Mouse (Mus musculus) erythroblast, embryonic 14.5 days (primary cell): ENCODE data around the gene Ifngr2.

ENCODE experiments used
- GATA1 ChIP-seq: IDR thresholded peaks from 2 replicates; pipeline ENCODE4 v1.6.1; 2012; ENCODE audit warnings: low read length, inconsistent platforms, mixed read lengths
- TAL1 ChIP-seq: IDR thresholded peaks from 3 replicates; pipeline ENCODE4 v1.6.1; 2012; ENCODE audit warnings: low read length, inconsistent platforms, mixed read lengths

- no peak for TF ChIP-seq TAL1
- no peak for TF ChIP-seq GATA1
These were observed 33.8 kb upstream of the Ifngr2 start for GRCm38 (mm10) chr16:91513099-91513498.
